Mouse (Mus musculus): ENCODE measurements around the gene Taf9b. TPM values are rescaled to one million over a fixed set of nuclear protein-coding genes. Genes with fewer than 3 reads are reported as not detected.
"Not testable (repeated sequence)": the region's sequence is repeated elsewhere in the genome, so short reads cannot be mapped to it uniquely, and the experiment has no call there.

Taf9b gene
- 11.6 and 12.1 TPM in 2 replicates for polyA plus RNA-seq (2015; fragmentation: Nextera tagmentation; extraction: Ambion mirVana)

- H3K4me1 ChIP-seq (replicated peaks; ENCODE audit: insufficient read depth, low read length), result no peaks in the 10 kb centered on the region
- no peak for DNase-seq (ENCODE audit: low spot score)
- no peak for ATAC-seq (replicated peaks; ENCODE audit: low FRiP score, low read depth)
- 0 out of 2 replicates have a peak, but pooled peaks cover 5% of the 10 kb centered on the region for H3K9me3 ChIP-seq (replicated peaks; ENCODE audit: low read length)
- peak within 1 kb of the TSS; percentile 50 for H3K4me2 ChIP-seq (ENCODE audit: low read length)
- no peak within 1 kb of the TSS for H3K27ac ChIP-seq
- peak within 1 kb of the TSS; percentile 51; the same call in 1 of the 2 replicates for H3K4me3 ChIP-seq (replicated peaks; ENCODE audit: low read depth, low read length)
- no peaks in the 10 kb centered on the region for H3K36me3 ChIP-seq (ENCODE audit: insufficient read depth, low read length)
- 91% methylated on average over 25 of the region's 25 CpGs for WGBS
- TF ChIP-seq CTCF (IDR thresholded peaks at IDR 0.05; ENCODE audit: low read depth), result no peak
- no peak within 1 kb of the TSS for H3K9ac ChIP-seq (ENCODE audit: low read depth, low read length)
- H3K27me3 ChIP-seq (ENCODE audit: insufficient read depth, low read length), result no peaks in the 10 kb centered on the region
These were observed at the start of gene Taf9b for GRCm38 (mm10) chrX:106221058-106221457. Taf9b (minus strand) TSS chrX:106221158.

GRCm38 (mm10) chrX:106255276-106255675, 34.3 kb upstream of the Taf9b start, which contains the start of gene Fnd3c2:
Fnd3c2 (minus strand) TSS chrX:106255376.
- Histone ChIP-seq H3K9me3 (replicated peaks; ENCODE audit: low read length) (no peaks in the 10 kb centered on the region), H3K4me3 (replicated peaks; ENCODE audit: low read depth, low read length) (no peak within 1 kb of the TSS), H3K4me2 (ENCODE audit: low read length) (no peak within 1 kb of the TSS), H3K27ac (no peak within 1 kb of the TSS), H3K36me3 (ENCODE audit: insufficient read depth, low read length) (no peaks in the 10 kb centered on the region), H3K27me3 (ENCODE audit: insufficient read depth, low read length) (no peaks in the 10 kb centered on the region), H3K4me1 (replicated peaks; ENCODE audit: insufficient read depth, low read length) (no peaks in the 10 kb centered on the region), H3K9ac (ENCODE audit: low read depth, low read length) (no peak within 1 kb of the TSS)
- no peak for TF ChIP-seq CTCF (IDR thresholded peaks at IDR 0.05; ENCODE audit: low read depth)
- no peak for ATAC-seq (replicated peaks; ENCODE audit: low FRiP score, low read depth)
- 85% methylated on average over 4 of the region's 4 CpGs for WGBS
- DNase-seq (ENCODE audit: low spot score), result no peak

- WGBS, result 30% methylated on average over 50 of the region's 60 CpGs
- Histone ChIP-seq H3K27ac (peak overlapping the region; percentile 81), H3K4me1 (replicated peaks; ENCODE audit: insufficient read depth, low read length) (no peaks in the 10 kb centered on the region), H3K4me3 (replicated peaks; ENCODE audit: low read depth, low read length) (peak overlapping the region; percentile 51), H3K27me3 (ENCODE audit: insufficient read depth, low read length) (no peaks in the 10 kb centered on the region), H3K9ac (ENCODE audit: low read depth, low read length) (peak overlapping the region; percentile 70), H3K36me3 (ENCODE audit: insufficient read depth, low read length) (no peaks in the 10 kb centered on the region), H3K9me3 (replicated peaks; ENCODE audit: low read length) (0 out of 2 replicates have a peak, but pooled peaks cover 5% of the 10 kb centered on the region), H3K4me2 (ENCODE audit: low read length) (peak overlapping the region; percentile 50)
- ATAC-seq (replicated peaks; ENCODE audit: low FRiP score, low read depth), result peak; percentile 95
- DNase-seq (ENCODE audit: low spot score), result peak; percentile 75
- TF ChIP-seq CTCF (IDR thresholded peaks at IDR 0.05; ENCODE audit: low read depth), result no peak
These were observed 1.6 kb downstream of the Taf9b start for GRCm38 (mm10) chrX:106219171-106220032.

GRCm38 (mm10) chrX:106209100-106209499, 11.9 kb downstream of the Taf9b start:
- Histone ChIP-seq H3K4me1 (replicated peaks; ENCODE audit: insufficient read depth, low read length) (no peaks in the 10 kb centered on the region), H3K4me3 (replicated peaks; ENCODE audit: low read depth, low read length) (no peak overlapping the region), H3K36me3 (ENCODE audit: insufficient read depth, low read length) (0 out of 2 replicates have a peak, but pooled peaks cover 2% of the 10 kb centered on the region), H3K9me3 (replicated peaks; ENCODE audit: low read length) (no peaks in the 10 kb centered on the region), H3K27me3 (ENCODE audit: insufficient read depth, low read length) (no peaks in the 10 kb centered on the region), H3K27ac (no peak overlapping the region), H3K9ac (ENCODE audit: low read depth, low read length) (no peak overlapping the region), H3K4me2 (ENCODE audit: low read length) (no peak overlapping the region)
- 90% methylated on average over 2 of the region's 2 CpGs for WGBS
- DNase-seq (ENCODE audit: low spot score) (no peak), ATAC-seq (replicated peaks; ENCODE audit: low FRiP score, low read depth) (no peak)
- TF ChIP-seq CTCF (IDR thresholded peaks at IDR 0.05; ENCODE audit: low read depth), result no peak

GRCm38 (mm10) chrX:106198904-106199303, 22.1 kb downstream of the Taf9b start:
- ATAC-seq (replicated peaks; ENCODE audit: low FRiP score, low read depth) (no peak), DNase-seq (ENCODE audit: low spot score) (no peak)
- H3K36me3 ChIP-seq (ENCODE audit: insufficient read depth, low read length), result peaks cover 37% of the 10 kb centered on the region
- no peak overlapping the region for H3K4me3 ChIP-seq (replicated peaks; ENCODE audit: low read depth, low read length)
- H3K4me2 ChIP-seq (ENCODE audit: low read length), result no peak overlapping the region
- H3K4me1 ChIP-seq (replicated peaks; ENCODE audit: insufficient read depth, low read length), result no peaks in the 10 kb centered on the region
- no peaks in the 10 kb centered on the region for H3K27me3 ChIP-seq (ENCODE audit: insufficient read depth, low read length)
- no peak overlapping the region for H3K27ac ChIP-seq
- TF ChIP-seq CTCF (IDR thresholded peaks at IDR 0.05; ENCODE audit: low read depth), result peak; percentile 42; the same call in 1 of the 2 replicates
- 86% methylated on average over 5 of the region's 5 CpGs for WGBS
- no peak overlapping the region for H3K9ac ChIP-seq (ENCODE audit: low read depth, low read length)
- no peaks in the 10 kb centered on the region for H3K9me3 ChIP-seq (replicated peaks; ENCODE audit: low read length)

- DNase-seq (ENCODE audit: low spot score), result no peak
- no peak overlapping the region for H3K4me2 ChIP-seq (ENCODE audit: low read length)
- no peak overlapping the region for H3K9ac ChIP-seq (ENCODE audit: low read depth, low read length)
- H3K9me3 ChIP-seq (replicated peaks; ENCODE audit: low read length), result no peaks in the 10 kb centered on the region
- 64% methylated on average over 5 of the region's 5 CpGs for whole genome bisulfite sequencing
- H3K36me3 ChIP-seq (ENCODE audit: insufficient read depth, low read length), result peaks cover 33% of the 10 kb centered on the region
- peak; percentile 37; the same call in 1 of the 2 replicates for TF ChIP-seq CTCF (IDR thresholded peaks at IDR 0.05; ENCODE audit: low read depth)
- ATAC-seq (replicated peaks; ENCODE audit: low FRiP score, low read depth), result no peak
- H3K4me1 ChIP-seq (replicated peaks; ENCODE audit: insufficient read depth, low read length), result no peaks in the 10 kb centered on the region
- no peaks in the 10 kb centered on the region for H3K27me3 ChIP-seq (ENCODE audit: insufficient read depth, low read length)
- no peak overlapping the region for H3K4me3 ChIP-seq (replicated peaks; ENCODE audit: low read depth, low read length)
- no peak overlapping the region for H3K27ac ChIP-seq
These were observed 23.6 kb downstream of the Taf9b start for GRCm38 (mm10) chrX:106197308-106197707.

GRCm38 (mm10) chrX:106194361-106194760, 26.6 kb downstream of the Taf9b start:
- not testable (repeated sequence) for H3K27me3 ChIP-seq (ENCODE audit: insufficient read depth, low read length); H3K9me3 ChIP-seq (replicated peaks; ENCODE audit: low read length); DNase-seq (ENCODE audit: low spot score); H3K27ac ChIP-seq; H3K4me1 ChIP-seq (replicated peaks; ENCODE audit: insufficient read depth, low read length); ATAC-seq (replicated peaks; ENCODE audit: low FRiP score, low read depth); H3K4me3 ChIP-seq (replicated peaks; ENCODE audit: low read depth, low read length); H3K9ac ChIP-seq (ENCODE audit: low read depth, low read length); H3K4me2 ChIP-seq (ENCODE audit: low read length)
- 82% methylated on average over 6 of the region's 6 CpGs for WGBS
- 0 out of 2 replicates have a peak, but pooled peaks cover 12% of the 10 kb centered on the region for H3K36me3 ChIP-seq (ENCODE audit: insufficient read depth, low read length)
